Mouse (Mus musculus): ENCODE results near the gene Car10.

The Car10 gene

DNA sequence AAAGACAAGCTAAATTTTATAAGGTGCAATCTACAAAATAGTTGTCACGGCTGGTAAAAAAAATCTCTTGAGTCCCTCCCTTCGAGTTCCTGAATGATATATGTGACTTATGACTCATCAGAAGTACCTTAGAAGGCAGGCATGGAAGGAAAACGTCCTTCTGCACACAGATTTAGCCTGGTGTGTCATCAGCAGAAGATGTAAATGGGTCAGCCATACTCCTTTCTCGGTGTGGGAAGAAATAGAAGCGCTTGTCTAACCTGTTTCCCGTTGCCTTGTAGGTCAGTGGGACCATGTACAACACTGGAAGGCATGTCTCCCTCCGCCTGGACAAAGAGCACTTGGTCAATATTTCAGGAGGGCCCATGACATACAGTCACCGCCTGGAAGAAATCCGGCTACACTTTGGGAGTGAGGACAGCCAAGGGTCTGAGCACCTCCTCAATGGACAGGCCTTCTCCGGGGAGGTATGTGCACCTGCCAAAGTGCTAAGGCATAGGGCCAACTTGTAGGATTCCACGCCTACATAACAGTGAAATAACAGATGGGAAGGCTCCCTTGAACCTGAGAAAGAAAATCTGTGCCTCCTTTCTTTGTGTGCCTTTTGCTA, 392.5 kb downstream of the Car10 start:
- no peak for DNase-seq (ENCODE audit: low spot score in 2 of 2)

DNA sequence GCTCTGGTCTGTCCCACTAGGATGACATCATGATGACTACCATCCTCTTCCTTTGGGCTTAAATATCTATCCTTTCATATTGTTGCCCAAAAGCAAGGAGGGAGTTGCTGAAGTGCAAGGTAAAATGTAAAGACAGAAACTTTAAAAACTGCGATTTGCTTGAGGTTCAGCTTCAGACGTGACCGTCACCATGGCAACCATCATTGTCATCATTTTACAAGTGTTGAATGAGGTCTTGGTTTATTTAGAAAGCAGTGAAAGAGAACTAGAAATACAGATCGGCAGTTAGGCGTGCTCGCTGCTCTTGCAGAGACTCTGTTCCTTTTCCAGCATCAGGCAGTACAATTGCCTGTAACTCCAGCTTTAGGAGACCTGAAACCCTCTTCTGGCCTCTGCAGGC, 400.1 kb downstream of the Car10 start:
- DNase-seq (ENCODE audit: low spot score in 2 of 2) = no peak

DNA sequence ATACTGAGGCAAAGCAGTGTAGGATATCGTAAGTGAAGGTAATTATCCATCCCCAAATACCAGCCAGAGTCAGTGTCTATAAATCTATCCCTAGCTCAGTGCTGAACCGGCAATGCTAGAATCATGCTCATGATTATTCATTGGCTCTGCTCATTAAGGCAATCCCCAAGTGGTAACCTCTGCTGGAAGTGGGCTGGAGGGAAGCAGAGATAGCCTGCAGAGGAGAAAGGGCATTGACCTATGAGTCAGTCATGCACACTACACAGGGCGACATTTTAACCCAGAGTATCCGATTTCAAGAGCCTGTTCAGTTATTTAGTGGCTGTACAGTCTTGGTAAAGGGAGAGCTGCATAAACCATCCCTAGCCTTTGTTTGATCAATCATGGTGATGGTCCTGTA, 402.6 kb downstream of the Car10 start:
- no peak for DNase-seq (ENCODE audit: low spot score in 2 of 2)

DNA sequence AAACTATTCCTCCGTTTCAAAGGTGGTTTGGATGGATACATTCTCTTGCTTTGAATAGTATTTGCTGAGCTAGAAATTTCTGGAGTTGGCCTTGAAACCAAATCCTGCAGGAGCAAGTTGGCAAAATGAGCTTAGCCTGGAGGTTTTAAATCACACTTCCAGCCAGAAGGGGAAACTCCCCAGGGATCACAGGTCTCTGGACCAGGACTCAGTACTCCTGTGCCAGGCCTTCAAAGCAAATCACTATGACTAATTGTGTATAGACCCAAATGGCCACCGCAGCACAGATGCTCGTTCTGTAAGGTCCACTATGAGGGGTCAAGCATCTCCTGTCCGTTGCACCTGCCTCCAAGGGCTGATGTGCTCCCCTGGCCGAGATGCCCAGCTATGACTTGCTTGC, 403.8 kb downstream of the Car10 start:
- DNase-seq (ENCODE audit: low spot score in 2 of 2) = no peak

DNA sequence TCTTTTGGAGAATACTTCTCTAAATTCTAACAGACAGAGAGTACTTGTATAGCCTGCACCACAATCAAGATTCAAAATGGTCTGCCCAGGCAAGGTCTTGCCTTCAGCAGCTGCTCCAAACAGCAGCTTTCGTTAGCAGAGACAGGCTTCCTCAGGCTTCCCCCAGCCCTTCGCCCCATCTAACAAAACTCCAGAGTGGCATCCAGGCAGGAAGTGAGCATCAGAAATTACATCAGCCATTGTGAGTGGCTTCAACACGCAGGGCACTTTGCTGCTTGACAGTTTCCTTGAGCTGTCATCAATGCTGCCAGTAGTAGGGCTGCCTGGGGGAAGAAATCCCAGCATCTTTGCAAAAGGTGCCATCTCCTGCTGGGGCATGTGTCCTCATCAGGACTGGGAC, 405.0 kb downstream of the Car10 start:
- no peak for DNase-seq (ENCODE audit: low spot score in 2 of 2)

DNA sequence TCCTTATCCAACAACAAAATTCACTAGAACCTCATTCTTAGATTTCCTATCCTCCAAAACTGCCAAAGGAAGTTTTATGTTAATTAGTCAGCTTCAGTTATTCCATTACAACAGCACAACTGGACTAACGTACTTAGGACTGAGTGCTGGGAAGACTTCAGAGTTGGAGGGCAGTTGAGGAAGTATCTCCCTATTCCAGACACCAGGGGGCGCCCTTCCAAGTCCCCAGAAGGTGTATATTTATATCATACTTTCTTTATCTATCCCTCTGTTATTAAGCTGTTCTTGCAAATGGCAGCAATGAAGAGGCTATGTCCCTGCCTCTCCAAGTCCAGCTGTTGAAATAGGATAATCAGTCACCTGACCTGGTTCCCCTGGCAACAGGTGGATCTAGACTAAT, 405.6 kb downstream of the Car10 start:
- DNase-seq (ENCODE audit: low spot score in 2 of 2) = peak; percentile 5 to 44

DNA sequence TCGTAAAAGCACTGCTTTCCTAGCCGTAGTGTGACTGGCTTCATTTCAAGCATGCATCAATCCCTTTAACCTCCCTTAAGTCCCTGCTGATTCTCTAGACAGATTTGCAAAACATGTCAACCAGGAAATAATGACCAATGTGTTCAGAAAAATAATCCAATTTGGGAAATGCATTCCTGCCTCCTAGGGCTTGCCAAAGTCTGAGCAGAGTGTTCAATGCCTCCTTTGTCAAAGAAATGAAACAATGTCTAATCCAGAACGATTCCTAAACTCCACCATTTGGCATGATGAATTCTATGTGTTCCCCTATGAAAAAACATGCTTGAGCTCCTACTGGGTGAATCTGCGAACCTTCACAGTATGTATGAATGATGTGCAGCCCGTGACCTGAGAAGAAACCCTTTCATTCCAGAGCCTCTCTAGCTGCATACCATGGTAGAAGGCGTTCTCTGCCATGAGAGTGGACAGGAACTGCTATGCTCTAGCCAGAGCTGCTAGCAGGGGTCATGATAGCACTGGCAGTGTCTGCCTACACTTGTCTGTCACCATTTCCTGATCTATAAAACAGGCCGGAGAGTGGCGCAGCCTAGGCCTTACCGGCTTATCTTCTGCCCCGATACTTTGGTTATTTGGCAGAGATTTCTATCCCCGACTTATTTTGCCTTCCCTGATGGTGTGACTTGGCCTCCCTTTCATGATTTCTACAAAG, 411.9 kb downstream of the Car10 start:
- no peak for DNase-seq (ENCODE audit: low spot score in 2 of 2)

DNA sequence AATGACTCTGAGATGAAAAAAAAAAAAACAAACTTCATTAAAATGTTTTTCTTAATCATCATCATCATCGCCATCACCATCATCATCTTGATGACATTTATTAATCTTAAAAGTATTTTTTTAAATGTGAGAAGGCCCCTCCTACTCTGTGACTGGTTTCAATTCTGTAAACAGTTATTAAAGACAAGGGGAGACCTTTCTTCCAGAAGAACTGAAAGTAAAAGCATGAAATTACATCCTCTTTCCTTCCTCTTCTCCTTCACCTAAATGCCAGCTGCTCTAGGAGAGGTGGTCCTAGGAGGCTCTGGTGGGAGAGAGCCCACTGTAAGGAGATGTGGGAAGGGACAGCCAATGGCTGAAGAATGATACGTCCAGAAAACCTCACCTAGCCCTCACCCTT, 415.0 kb downstream of the Car10 start:
- DNase-seq (ENCODE audit: low spot score in 2 of 2) = no peak

DNA sequence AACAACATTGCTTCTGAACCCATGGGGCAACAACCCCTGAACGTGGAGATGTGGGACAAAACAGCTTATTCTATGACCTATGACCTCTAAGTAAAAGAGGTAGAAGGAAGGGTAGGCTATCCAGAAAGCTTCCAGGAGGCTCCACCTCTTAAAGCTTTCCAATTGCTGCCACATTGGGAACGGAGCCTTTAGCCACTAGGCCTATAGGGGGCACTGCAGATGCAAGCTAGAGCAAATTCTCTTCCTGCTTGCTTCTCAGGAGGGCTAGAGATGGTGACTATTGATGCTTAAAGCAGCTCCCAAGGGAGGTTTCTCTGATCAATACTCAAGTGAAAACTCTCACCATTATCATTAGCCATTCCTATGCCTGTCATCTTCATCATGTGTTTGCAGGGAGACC, 416.6 kb downstream of the Car10 start:
- no peak for DNase-seq (ENCODE audit: low spot score in 2 of 2)

DNA sequence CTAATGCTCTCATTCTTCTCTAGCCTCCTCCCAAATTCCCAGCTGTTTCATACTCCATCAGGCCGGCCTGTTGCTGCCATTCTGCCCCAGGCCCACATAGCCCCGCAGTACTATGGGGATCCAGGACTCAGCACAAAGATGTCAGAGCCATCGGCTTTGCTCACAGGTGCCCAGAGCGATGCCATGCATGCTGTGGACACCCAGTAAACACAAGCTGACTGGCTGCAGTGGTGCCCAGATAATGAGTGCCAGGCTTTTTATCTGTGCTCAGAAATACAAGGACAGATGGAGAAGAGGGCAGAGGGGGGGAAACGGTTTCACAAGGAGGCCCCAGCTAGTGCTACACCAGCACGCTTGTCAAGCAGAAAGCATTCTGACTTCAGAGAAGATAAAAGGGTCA, 417.7 kb downstream of the Car10 start:
- DNase-seq (ENCODE audit: low spot score in 2 of 2) = no peak

DNA sequence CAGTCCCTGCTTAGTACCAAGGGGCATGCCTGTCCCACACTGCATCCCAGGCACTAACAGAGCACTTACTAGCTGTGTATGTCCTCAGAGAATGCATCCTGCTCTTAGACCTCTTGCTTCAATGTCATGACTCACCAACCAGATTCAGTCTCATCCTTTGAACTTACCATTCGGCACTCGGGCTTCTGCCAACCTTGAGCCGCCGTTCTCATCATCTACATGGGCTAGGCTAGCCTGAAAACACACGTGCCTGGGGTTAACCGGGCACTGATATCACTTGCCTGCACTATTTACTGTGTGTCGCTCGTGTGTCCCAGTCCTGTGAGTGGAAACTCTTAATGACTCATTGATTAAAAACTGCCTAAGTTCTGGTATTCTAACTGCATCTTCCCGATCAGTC, 418.4 kb downstream of the Car10 start:
- no peak for DNase-seq (ENCODE audit: low spot score in 2 of 2)

DNA sequence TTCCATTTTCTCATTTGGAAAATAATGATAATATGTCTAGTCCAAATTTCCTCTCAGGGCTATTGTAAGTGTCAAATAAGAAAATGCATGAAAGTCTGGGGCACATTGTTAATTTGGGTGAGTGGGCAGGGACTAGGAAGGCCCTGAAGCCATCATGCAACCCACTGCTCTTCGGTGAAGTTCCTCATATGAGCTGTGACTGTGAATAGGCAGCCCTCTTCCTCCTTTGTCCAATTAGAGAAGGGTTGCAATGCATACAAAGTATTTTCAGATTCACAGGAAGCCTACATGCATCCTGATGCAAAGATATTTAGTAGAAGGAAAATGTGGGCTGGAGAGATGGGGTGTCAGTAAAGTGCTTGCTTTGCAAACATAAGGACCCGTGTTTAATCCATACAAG, 419.1 kb downstream of the Car10 start:
- no peak for DNase-seq (ENCODE audit: low spot score in 2 of 2)

DNA sequence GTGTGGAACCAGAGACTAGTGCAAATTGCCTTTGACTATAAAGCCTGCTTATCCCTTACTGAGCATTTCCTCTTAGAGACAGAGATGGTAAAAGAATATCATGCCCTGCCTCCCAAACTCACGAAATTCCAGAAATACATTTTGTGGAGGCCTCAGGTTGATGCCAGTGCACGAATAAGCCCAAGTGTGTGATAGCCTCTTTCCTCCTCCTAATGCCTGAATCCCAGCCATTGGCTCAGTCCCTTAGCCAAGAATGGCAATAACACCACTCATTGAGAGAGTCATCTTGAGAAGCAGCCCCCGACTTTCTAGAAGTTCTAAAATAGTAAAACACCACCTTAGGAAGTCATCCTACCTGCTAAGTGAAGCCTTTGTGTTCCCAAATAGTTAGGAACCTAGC, 424.7 kb downstream of the Car10 start:
- no peak for DNase-seq (ENCODE audit: low spot score in 2 of 2)

DNA sequence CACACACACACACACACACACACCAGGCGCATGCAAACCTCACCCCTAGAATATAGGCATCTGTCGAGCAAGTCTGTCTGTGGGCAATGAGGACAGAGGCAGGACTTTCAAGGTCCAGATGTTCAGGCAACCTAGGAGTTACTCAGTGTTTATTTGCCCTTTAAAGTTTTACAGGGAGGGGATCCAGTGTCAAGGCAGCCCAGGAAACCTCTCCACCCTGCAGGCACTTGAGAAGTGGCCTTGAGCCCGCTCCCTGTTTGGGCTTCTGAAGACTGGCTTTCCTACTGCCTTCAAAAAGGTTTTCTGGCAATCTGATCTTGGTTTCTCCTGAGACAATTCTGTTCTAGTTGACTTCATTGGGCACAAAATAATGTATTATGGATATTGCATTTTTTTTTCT, 428.1 kb downstream of the Car10 start:
- DNase-seq (ENCODE audit: low spot score in 2 of 2) = no peak

DNA sequence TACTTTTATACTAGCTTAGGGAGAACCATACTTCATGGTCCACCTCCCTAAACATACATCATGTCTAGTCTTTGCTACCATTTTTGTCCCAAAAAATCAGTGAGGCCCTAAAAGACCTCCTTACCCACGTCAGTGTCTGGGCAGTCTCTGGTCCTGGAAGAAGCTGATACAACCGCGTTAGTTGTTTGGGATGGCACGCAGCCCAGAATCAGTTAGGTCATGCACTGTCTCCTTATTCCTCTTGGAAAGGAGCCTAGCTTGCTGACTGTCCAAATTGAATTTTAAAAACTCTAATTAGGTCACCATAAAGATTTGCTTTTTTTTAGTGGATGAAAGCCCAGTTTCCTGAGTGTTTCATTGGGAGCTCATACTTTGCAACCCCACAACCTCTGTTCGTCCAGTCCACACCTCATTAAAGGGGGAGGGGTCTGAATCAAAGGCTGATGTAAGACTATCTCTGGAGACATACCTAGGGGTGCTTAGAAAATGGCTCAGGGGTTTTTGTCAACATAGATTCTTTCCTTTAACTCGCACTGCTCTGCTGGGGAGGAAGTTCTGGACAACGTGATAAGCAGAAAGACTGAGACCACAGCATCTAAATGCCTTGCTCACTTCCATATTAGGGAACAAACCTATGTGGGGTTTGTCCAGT, 433.3 kb downstream of the Car10 start:
- peak in 1 of 2 experiments; percentile 16 for DNase-seq (ENCODE audit: low spot score in 2 of 2)

DNA sequence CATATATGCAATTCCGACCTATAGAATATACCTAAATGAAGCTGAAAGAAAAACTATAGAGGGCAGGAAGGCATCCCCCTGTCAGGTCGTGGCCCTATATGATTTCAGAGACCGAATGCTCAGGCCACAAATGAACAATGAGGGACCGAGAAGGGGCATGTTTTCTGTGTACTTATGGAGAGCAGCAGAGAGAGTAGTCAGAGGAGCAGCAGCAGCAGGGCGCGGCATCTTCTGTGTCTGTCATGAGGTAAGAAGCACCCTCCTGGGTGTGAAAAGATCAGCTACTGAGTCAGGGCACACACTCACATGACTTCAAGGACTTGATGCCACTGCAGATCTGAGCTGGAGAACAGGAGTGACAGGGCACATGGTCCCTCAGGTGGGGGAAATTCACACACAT, 438.4 kb downstream of the Car10 start:
- no peak for DNase-seq (ENCODE audit: low spot score in 2 of 2)

DNA sequence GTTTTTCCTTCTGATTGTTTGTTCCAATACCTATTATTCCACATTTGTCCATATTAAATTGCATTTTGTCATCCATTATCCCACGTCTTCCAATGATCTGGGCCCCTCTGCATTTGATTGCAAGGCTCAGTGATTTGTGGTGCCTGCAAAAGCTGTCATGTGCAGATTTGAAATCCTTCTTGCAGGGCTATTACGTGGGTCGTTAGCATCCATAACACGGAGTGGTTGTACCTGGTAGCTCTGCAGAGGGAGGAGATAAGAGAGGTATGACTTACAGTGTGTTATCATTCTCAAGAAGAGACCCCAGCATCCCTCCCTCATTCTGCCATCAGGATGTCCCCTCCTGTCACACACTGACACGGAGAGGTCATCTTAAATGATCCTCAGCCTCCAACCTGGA, 451.1 kb downstream of the Car10 start:
- DNase-seq (ENCODE audit: low spot score in 2 of 2) = no peak

DNA sequence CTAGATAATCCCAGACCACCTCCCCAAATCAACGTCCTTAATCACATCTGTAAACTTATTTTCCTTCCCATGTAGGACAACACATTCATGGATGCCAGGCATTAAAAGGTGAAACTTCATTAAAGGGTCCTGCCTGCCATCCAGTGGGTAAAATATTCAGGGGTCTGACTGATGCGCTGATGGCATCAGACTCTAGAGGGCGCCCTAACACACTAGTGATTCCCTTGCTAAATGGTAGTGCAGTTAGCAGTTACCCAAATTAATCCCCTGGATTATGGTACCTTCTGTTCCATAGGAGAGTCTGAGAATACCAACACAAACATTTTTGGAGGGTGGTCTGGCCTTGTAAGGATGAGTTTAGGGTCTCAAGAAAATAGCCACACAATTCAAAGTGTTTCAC, 453.1 kb downstream of the Car10 start:
- DNase-seq (ENCODE audit: low spot score in 2 of 2) = peak in 1 of 2 experiments; percentile 25

DNA sequence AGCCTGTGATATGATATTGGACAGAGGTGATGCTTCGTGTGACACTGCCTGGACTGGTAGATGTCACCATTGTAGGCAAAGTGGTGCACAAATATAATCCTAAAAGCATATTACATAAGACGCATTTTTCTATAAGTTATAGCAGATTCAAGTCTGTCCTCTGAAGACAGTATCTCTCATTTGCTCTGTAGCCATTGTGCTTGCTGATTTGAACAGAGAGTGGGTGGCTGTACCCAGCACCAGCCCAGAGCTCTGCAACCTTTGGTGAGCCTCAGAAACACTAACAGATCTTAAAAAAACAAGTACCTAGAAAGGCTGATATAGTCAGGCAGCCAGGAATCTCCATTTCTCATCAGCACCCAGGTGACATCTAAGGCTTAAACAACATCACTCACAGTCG, 461.3 kb downstream of the Car10 start:
- DNase-seq (ENCODE audit: low spot score in 2 of 2) = no peak

DNA sequence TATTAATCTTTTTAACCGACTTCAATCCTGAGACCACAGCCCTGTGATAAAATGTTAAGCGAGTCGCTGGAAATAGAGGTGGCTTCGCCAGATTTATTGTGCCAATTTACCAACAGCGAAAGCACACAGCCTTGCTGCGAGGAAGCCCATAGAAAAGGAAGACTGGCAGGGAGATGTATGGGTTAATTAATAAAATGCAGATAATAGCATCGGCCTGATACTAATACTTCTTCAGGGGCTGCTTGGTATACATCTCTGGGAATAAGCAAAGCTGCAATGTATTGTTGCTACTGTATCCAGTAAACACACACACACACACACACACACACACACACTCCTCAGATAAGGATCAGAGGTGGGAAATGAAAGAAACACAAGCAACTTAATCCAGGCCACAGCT, 462.7 kb downstream of the Car10 start:
- DNase-seq (ENCODE audit: low spot score in 2 of 2) = no peak

DNA sequence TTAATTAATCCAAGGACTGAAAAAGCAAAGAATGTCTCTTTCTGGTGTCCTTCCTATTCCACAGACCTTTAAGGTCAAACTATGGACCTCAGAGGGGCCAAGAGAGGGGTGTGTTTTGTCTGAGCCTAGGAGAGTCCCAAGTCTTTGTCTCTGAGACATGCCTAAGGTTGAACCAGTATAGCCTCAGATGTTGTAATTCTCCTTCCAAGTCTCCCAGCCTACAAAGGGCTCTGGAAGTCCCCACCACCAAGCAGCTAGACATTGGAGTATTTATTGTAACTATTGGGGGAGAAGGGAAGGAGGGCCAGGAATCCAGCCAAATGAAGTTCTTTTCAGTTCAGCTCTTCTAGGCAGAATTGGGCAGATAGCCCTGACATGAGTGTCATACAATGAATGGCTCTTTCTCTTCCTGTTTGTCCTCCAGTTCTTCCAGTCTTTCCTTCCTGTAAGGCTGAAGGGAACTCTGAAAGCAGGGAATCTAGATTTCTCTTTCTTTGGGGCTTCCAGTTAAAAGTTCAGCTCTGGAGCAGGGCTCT, 464.6 kb downstream of the Car10 start:
- no peak for DNase-seq (ENCODE audit: low spot score in 2 of 2)

DNA sequence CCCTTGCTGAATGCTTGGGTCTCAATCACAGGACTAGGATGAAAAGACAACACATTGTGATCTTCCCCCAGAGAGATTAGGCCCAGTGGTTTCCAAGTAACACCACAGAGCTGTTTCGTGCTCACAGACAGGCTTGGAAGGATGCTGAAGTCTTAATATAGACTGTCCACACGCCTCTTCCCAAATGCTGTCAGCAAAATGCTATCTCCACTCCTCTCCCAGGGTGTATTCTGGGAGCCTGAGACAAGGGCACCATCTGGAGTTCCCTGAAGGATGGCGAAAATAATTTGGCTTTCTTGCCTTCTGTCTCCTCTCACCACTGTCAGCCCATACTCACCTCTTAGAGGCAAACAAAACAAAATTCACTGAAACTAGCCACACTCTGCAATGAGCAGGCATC, 467.9 kb downstream of the Car10 start:
- DNase-seq (ENCODE audit: low spot score in 2 of 2) = no peak

All from spleen, postnatal 10 days (tissue).